Mouse (Mus musculus): ENCODE data around the gene Actl11.
A peak's percentile ranks its signal among the peaks of the same experiment; 100 is the strongest.

Actl11 gene

DNA sequence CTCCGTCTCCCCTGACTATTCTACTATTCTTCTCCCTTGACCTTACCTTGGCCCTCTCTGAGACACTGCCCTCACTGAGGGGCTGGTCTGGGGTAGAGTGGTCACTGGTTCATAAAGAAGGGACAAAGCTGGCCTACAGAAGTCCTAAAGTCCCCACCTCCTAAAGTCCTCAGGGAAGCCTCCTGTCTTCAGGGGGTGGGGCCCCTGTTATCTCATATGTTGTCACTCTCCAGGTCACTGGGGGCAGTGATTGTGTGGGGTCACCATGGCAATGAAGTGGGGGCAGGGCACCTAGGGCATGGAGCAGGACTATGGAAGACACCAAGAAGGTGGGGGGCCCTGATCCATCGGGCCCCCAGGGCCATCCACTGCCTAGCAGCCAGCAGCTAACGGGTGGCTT lies at the start of gene Actl11:
TSS of gene Actl11 (plus strand) at position 301 of the 400 bp plus-strand sequence.
- DNase-seq (ENCODE audit: low read depth in 2 of 2, low spot score in 2 of 2), result no peak

GRCm38 (mm10) chr9:107880411-107880810 lies 47.9 kb upstream of the Actl11 start:
- DNase-seq (ENCODE audit: low read depth in 2 of 2, low spot score in 2 of 2), result no peak

DNA sequence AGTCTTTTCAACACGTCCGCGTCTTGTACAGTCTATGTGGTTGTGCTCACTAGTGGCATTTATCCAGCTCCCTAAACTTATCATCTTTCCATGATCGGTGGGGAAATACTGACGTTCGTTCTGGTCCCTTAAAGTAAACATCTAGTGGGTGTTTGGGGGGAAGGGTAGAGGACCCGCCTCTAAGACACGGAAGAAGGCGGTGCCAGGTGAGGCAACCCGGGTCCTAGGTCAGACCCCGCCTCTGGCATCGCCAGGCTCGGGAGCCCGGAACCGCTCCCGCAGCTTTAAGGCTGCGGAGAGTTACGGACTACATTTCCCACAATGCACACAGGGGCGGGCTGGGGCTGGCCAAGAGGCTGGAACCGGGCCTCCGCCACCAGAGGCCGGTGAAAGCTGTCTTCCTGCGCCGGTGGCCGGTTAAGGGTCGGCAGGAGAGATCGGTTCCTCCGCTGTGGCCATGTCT lies 40.4 kb upstream of the Actl11 start, which contains the start of gene Mon1a:
TSS of gene Mon1a (plus strand) at position 348 of the 463 bp plus-strand sequence.
- DNase-seq (ENCODE audit: low read depth in 2 of 2, low spot score in 2 of 2), result peak; percentile 79 to 82

GRCm38 (mm10) chr9:107888267-107888850 lies 39.9 kb upstream of the Actl11 start:
- DNase-seq (ENCODE audit: low read depth in 2 of 2, low spot score in 2 of 2), result peak in 1 of 2 experiments; percentile 27

DNA sequence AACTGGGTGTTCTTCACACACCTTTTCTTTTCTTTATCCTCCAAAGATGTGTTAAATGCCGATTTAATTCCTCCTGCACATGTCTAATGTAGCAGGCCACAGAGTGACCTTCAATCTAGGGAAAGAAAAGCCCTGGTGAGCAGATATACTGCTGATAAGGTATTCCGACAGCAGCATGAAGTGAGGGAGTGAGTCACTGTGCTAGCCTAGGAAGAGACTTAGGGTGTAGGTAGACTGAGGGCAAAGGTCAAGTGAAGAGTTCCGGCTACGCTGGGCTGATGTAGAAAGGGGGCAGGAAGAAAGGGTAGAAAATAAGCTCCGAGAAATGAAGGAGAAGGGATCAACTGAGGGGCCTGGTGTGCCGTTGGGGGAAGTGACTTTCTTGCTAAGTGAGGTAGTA lies 38.0 kb upstream of the Actl11 start:
- DNase-seq (ENCODE audit: low read depth in 2 of 2, low spot score in 2 of 2), result no peak

DNA sequence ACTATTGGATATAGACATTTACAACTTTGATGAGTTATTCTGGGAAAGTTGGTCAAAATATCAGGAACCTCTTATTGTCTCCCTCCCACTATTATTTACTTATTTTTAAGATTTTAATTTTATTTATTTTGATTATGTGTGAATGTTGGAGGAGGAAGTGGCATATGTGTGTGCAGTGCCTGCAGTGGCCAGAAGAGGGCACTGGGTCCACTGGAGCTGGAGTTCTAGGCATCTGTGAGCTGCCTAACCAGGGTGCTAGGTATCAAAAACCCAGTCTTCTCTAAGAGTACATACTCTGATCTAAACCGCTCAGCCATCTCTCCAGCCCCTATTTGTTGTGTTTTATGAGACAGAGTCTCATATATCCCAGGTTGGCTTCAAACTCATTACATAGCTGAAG lies 37.2 kb upstream of the Actl11 start:
- DNase-seq (ENCODE audit: low read depth in 2 of 2, low spot score in 2 of 2), result peak; percentile 18 to 40

- DNase-seq (ENCODE audit: low read depth in 2 of 2, low spot score in 2 of 2), result no peak
Observed at GRCm38 (mm10) chr9:107898563-107898962, 29.7 kb upstream of the Actl11 start.

DNA sequence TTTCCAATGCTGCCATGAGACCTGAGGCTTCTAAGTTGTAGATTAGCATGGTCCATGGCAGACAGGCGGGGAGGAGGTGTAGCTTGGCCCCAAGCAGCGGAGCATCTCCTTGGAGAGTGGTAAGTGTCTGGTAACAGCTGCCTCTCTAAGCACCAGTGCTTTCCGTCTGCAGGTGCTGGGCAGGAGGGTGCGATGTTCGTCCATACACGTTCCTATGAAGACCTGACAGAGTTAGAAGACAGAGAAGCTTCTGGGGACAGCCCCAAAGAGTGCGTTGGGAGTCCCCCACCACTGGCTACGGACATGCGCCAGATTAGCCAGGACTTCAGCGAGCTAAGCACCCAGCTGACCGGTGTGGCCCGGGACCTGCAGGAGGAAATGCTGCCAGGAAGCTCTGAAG lies 28.4 kb upstream of the Actl11 start:
- no peak for DNase-seq (ENCODE audit: low read depth in 2 of 2, low spot score in 2 of 2)

- peak in 1 of 2 experiments; percentile 6 for DNase-seq (ENCODE audit: low read depth in 2 of 2, low spot score in 2 of 2)
Observed at GRCm38 (mm10) chr9:107900840-107901626, 27.2 kb upstream of the Actl11 start.

DNA sequence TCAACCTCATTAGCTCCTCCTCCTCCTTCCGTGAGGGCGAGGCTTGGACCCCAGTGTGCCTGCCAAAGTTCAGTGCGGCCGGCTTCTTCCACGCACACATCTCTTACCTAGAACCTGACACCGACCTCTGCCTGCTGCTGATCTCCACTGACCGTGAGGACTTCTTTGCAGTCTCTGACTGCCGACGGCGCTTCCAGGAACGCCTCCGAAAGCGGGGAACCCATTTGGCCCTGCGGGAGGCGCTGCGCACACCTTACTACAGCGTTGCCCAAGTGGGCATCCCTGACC lies 26.7 kb upstream of the Actl11 start:
- DNase-seq (ENCODE audit: low read depth in 2 of 2, low spot score in 2 of 2), result no peak

DNA sequence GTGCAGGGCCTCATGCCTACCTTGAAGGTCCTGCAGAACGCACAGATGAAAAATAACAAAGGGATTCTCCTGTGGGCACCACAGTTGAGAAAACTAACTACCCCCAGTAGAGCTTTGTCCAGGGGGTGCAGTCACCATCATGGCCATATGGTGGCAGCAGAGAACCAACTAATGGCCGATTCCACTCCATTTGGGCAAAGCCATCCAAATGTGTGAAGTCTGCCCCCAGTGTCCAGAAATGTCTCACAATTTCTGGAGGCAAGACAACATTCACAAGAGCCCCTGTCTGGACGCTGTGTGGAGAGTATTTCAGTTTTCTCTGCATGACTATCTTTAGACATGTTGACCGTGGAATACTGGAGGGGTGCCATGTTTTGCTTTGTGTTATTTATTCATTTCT lies 23.5 kb upstream of the Actl11 start:
- DNase-seq (ENCODE audit: low read depth in 2 of 2, low spot score in 2 of 2), result peak; percentile 79 to 91

- DNase-seq (ENCODE audit: low read depth in 2 of 2, low spot score in 2 of 2), result no peak
Observed at GRCm38 (mm10) chr9:107906252-107906966, 21.9 kb upstream of the Actl11 start, which contains the start of gene Mst1r. TSS of gene Mst1r (plus strand) at chr9:107906873.

DNA sequence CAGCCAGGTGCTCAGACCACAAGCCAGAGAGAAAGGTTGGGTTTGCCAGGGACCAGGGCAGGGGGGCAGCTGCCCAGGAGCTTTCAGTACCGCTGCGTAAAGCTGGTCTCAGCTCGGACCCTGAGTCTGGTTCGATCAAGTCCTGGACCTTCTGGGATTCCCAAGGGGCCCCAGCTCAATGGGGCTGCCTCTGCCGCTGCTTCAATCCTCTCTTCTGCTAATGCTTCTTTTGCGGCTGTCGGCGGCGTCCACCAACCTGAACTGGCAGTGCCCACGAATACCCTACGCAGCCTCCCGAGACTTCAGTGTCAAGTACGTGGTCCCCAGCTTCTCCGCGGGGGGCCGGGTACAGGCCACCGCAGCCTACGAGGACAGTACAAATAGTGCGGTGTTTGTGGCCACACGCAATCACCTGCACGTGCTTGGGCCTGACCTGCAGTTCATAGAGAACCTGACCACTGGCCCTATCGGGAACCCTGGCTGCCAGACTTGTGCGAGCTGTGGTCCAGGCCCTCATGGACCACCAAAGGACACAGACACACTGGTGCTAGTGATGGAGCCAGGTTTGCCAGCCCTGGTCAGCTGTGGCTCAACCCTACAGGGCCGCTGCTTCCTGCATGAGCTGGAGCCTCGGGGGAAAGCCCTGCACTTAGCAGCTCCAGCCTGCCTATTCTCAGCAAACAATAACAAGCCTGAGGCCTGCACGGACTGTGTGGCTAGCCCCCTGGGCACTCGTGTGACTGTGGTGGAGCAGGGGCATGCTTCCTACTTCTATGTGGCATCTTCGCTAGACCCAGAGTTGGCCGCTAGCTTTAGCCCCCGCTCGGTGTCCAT lies 21.1 kb upstream of the Actl11 start:
- DNase-seq (ENCODE audit: low read depth in 2 of 2, low spot score in 2 of 2), result no peak

DNA sequence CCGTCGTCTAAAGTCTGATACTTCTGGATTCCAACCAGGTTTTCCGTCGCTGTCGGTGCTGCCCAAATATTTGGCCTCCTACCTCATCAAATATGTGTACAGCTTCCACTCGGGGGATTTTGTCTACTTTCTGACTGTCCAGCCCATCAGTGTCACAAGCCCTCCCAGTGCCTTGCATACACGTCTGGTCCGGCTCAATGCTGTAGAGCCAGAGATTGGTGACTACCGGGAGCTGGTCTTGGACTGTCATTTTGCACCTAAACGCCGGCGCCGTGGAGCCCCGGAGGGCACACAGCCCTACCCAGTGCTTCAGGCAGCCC lies 20.5 kb upstream of the Actl11 start:
- no peak for DNase-seq (ENCODE audit: low read depth in 2 of 2, low spot score in 2 of 2)

DNA sequence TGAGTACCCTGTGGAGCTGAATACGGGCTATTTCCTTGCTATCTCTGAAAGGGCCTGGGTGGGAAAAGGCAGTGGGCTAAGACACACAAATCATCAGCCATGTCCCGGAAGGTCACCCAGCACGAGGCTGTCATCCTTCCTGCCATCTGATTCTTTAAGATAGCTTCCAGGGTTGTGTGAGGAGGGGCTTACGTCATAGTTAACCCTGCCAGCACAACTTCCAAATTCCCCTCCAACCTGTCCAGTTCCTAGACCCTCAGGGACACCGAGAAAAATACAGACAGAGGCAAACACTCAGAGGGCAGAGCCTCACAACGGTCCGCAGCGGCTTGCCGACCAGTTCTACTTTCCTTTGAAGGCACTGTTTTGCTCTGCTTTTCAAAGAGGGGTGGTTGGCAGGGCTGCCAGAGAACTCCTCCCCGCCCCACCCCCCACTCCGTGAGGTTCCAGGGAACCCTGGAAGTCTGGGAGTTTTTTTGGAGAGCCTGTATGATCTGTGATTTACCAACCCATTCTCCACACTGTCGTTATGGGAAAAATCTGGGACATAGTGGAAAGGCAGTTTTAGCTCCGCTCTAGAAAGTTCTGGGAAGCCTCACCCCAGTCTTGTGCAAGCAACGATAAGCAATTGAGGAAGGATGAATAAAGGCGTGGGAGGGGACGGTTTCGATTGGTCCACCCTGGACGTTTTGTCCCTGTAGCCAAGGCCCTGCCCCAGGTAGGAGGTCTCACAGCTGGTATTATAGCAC lies 19.7 kb upstream of the Actl11 start:
- DNase-seq (ENCODE audit: low read depth in 2 of 2, low spot score in 2 of 2), result no peak

GRCm38 (mm10) chr9:107910025-107910769 lies 18.1 kb upstream of the Actl11 start:
- DNase-seq (ENCODE audit: low read depth in 2 of 2, low spot score in 2 of 2), result no peak

DNA sequence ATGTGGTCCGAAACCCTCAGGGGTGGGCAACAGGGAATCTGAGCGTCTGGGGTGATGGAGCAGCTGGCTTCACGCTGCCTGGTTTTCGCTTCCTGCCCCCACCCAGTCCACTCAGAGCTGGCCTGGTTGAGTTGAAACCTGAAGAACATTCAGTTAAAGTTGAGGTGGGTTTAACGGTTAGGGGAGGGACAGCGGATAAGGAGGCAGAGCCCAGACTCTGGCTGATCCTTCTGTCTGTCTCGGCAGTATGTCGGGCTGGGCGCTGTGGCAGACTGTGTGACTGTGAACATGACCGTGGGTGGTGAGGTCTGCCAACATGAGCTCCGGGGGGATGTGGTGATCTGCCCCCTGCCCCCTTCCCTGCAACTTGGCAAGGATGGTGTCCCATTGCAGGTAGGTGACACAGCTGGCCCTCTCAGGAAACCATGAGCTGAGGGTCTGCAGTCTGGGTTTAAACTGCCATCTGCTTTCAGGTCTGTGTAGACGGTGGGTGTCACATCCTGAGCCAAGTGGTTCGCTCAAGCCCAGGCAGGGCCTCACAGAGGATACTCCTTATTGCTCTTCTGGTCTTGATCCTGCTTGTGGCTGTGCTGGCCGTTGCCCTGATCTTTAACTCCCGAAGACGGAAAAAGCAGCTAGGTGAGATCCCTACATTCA lies 13.4 kb upstream of the Actl11 start:
- DNase-seq (ENCODE audit: low read depth in 2 of 2, low spot score in 2 of 2), result no peak

- no peak for DNase-seq (ENCODE audit: low read depth in 2 of 2, low spot score in 2 of 2)
Observed at GRCm38 (mm10) chr9:107917895-107918608, 10.2 kb upstream of the Actl11 start.

DNA sequence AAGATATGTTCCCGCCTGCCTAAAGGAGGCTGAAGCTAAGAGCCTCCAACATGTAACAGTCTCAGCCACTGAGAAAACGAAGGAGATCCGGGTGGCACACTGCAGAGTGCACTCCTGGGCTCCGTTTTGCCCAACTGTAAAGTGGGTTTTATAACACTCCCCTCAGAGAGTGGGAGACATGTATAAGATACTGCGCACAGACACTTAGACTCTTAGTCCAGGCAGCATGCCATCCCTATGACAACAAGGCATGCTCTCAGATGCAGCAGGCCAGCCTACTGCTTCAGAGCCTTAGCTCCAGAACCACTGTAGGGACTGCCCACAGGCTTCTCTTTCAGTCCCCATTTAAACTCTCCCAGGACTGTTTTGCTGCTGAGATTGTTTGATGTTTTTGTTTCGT lies 9.4 kb upstream of the Actl11 start:
- no peak for DNase-seq (ENCODE audit: low read depth in 2 of 2, low spot score in 2 of 2)

Measured in CD8-positive naive resting alpha-beta T cell, adult 2 months (primary cell).